Mouse (Mus musculus) gastrocnemius, postnatal 25 days (tissue): ENCODE data around the gene Slc25a5. TPM values are rescaled to one million over a fixed set of nuclear protein-coding genes. Genes with fewer than 3 reads are reported as not detected.

ENCODE experiments used
- DNase-seq: peaks from one replicate; pipeline ENCODE4 v3.0.0; 2022
- total RNA-seq, 2 experiments: library from RNA; stranded (reverse); gene quantifications; 1 replicate in 1 of 2; 2 replicates in 1 of 2; pipeline ENCODE4 v1.2.3; 2021

Gene Slc25a5
- total RNA-seq, 2 experiments from 2014 or later = 78.5 to 87.7 TPM

GRCm38 (mm10) chrX:36837069-36837676, 41.7 kb downstream of the Slc25a5 start:
- DNase-seq = no peak

- DNase-seq = no peak
These were observed 43.9 kb downstream of the Slc25a5 start for GRCm38 (mm10) chrX:36839391-36839790.

- DNase-seq = no peak
These were observed 46.2 kb downstream of the Slc25a5 start for GRCm38 (mm10) chrX:36841698-36842097.

GRCm38 (mm10) chrX:36843346-36843990, 48.0 kb downstream of the Slc25a5 start:
- no peak for DNase-seq

- no peak for DNase-seq
These were observed 51.7 kb downstream of the Slc25a5 start for GRCm38 (mm10) chrX:36847152-36847551.

Other genes with a start within 250 kb of the Slc25a5 start
- 10 to 100 TPM in 1 of 2 experiments, 1 to 10 TPM in 1; 7.2 to 11.7 TPM for gene Pgrmc1, start 197.4 kb upstream of the Slc25a5 start, total RNA-seq
- gene Akap17b, start 150.3 kb upstream of the Slc25a5 start, total RNA-seq = 1 to 10 TPM; 1.6 to 1.8 TPM
- gene Slc25a43, start 52.0 kb upstream of the Slc25a5 start, total RNA-seq = under 1 TPM in 1 of 2 experiments, not detected in 1; 0.32 TPM
- gene Ube2a, start 78.2 kb downstream of the Slc25a5 start, total RNA-seq = 10 to 100 TPM; 35.5 to 42.7 TPM
- 10 to 100 TPM; 10.9 to 11.2 TPM for gene C330007P06Rik, start 78.5 kb downstream of the Slc25a5 start, total RNA-seq
- gene Nkrf, start 107.2 kb downstream of the Slc25a5 start, total RNA-seq = 1 to 10 TPM; 2.3 to 2.4 TPM
- gene Sept6, start 196.1 kb downstream of the Slc25a5 start, total RNA-seq = 1 to 10 TPM; 2.7 to 2.9 TPM